Mouse (Mus musculus): ENCODE data around the gene Jazf1.

- TF ChIP-seq CTCF (IDR thresholded peaks at IDR 0.05; ENCODE audit: low read depth, low read length) (no peak), POLR2A (IDR thresholded peaks at IDR 0.05; ENCODE audit: insufficient read depth, low read length) (no peak)
These were observed 12.8 kb upstream of the Jazf1 start for GRCm38 (mm10) chr6:53081241-53081640.
